Mouse (Mus musculus) CD4-positive naive resting alpha-beta T cell, adult 57 days (primary cell): ENCODE data around the gene Znrf2. TPM values are rescaled to one million over a fixed set of nuclear protein-coding genes. Genes with fewer than 3 reads are reported as not detected.

Experiments used
- total RNA-seq: library from RNA; stranded (reverse); gene quantifications from one replicate; pipeline ENCODE4 v1.2.4, GENCODE M21; 2023

The Znrf2 gene
- 85.4 TPM for total RNA-seq

DNA sequence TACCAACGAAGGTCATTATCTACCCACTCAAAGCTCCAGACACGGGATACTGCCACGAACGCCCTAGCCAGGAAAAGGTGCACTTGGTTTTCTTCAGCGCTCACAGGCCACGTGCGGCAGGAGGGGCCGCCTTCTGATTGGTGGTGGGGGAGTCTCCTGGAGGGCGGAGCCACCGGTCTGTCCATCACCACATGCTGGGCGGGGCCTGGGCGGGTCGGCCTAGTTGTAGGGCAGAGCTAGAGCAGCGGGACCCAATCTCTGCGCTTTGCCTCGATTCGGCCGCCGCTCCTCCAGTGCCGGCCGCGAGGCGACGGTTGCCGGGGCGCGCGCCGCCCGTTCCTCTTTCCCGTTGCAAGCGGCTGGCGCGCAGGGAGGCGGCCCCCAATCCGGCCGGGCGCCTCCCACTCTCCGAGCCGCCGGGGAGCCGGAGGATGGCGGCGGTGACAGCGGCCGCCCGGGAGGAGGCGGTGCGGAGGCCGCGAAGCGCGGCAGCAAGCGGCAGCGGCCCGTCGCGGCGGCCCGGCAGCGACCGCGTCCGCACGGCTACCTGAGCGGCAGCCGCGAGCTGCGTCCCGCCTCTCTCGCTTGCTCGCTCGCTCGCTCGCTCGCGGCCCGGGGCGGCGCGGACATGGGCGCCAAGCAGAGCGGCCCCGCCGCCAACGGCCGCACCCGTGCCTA is at the start of gene Znrf2:
Gene Znrf2 (plus strand): TSS at position 529 of the 678 bp plus-strand sequence.

Other genes with a start within 250 kb of the Znrf2 start
- gene Plekha8, start 221.8 kb upstream of the Znrf2 start, total RNA-seq: 10.5 TPM
- gene Fkbp14, start 219.6 kb upstream of the Znrf2 start, total RNA-seq: 0.71 TPM
- 27.6 TPM for gene Mturn, start 135.3 kb upstream of the Znrf2 start, total RNA-seq
- gene Nod1, start 155.7 kb downstream of the Znrf2 start, total RNA-seq: 13.9 TPM
- gene Ggct, start 176.0 kb downstream of the Znrf2 start, total RNA-seq: 19.3 TPM
- 77.4 TPM for gene Gars, start 221.1 kb downstream of the Znrf2 start, total RNA-seq